Mouse (Mus musculus): ENCODE measurements around the gene Capn10.

GRCm38 (mm10) chr1:92982931-92983605 lies 48.9 kb downstream of the Capn10 start:
- no peak for TF ChIP-seq POLR2A (IDR thresholded peaks at IDR 0.05; ENCODE audit: low read depth, low read length)
- no peak for TF ChIP-seq CTCF (IDR thresholded peaks at IDR 0.05; ENCODE audit: extremely low read depth, insufficient read length, insufficient replicate concordance, low read depth, low read length)

Data from small intestine, adult 2 months (tissue).